Mouse (Mus musculus) layer of hippocampus, adult 8-10 months (tissue): ENCODE results near the gene Faap100. TPM values are rescaled to one million over a fixed set of nuclear protein-coding genes. Genes with fewer than 3 reads are reported as not detected.

ENCODE experiments used
- DNase-seq, 2 experiments: peaks; one replicate each; pipeline ENCODE4 v3.0.0; 2022; ENCODE audit warnings: low spot score in 2 of 2
- total RNA-seq, 4 experiments: library from RNA; stranded (reverse); gene quantifications; 2 replicates each; pipeline ENCODE4 v1.2.4; 2022

Gene Faap100
- total RNA-seq, 4 experiments from 2014 or later: 16.8 to 19.8 (median 18.7) TPM

GRCm38 (mm10) chr11:120376302-120377160 is 2.0 kb downstream of the Faap100 start:
- DNase-seq: no peak

DNA sequence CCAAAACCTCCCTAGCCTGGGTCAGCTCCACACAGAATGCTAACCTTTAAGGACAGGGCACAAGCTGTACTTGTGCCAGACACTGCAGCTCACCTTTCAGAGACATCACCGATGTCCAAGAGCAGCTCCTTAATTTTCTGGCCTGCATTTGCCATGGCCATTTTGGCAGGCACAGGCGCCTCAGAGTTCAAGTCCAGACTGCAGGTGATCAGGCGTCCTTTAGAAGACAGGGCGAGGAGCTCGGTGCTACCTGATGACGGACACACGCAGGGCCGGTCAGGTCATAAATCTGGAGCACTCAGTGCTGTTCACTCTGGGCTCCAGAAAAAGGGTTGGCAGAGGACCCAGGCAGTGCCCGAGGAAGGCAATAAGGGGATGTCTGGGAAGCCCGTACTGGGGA is 3.2 kb downstream of the Faap100 start:
- DNase-seq: no peak

DNA sequence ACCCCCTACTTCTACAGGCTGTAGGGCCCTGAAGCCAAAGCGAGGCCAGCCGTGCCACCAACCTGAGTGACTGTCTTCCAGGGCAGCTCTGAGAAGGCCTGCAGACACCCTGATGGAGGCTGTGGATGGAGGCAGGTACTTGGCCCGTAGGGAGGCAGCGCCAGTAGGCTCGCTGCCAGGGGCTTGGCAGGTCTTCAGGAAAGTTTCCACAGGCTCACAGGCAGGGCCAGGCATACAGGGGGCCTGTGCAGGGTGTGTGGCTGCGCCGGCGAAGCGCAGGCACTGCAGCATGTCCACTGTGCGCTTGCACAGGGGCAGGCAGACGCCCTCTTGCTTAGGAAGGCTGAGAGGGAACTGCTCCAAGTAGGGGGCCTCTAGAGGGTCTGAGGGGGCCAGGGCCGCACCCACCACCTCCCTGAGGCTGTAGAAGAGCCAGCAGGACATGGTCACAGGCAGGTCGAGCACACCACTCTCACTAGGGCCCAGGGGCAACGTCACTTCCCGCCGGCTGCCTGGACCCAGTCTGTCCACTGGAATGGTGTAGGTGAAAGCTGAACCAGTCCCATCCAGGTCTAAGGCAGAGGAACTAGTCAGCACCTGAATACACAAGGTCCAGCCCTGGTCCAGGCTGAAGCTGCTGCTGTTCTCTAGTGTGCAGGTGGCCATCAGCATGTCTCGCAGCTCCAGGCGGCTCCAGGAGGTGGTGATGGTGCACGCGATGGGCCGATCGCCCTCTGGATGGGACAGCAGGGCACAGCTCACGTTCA is 4.6 kb downstream of the Faap100 start:
- DNase-seq: no peak

DNA sequence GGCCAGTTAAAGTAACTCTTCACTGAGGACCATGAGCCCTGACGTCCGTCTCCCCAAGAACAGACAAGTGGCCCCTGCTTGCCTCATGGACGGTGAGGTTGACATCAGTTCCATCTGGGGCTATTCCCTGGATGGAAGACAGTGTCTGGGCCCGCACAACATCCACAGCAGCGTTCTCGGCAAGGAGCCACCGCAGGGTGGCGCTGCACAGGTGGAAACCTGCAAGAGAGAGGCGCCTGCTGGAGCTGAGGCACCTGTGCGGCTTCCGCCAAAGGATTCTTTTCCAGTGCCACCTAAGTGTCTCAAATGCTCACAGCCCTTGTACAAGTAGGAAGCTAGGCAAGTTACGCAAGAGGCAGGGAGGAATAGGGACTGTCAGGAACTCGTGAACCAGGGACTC is 5.5 kb downstream of the Faap100 start:
- DNase-seq: no peak

DNA sequence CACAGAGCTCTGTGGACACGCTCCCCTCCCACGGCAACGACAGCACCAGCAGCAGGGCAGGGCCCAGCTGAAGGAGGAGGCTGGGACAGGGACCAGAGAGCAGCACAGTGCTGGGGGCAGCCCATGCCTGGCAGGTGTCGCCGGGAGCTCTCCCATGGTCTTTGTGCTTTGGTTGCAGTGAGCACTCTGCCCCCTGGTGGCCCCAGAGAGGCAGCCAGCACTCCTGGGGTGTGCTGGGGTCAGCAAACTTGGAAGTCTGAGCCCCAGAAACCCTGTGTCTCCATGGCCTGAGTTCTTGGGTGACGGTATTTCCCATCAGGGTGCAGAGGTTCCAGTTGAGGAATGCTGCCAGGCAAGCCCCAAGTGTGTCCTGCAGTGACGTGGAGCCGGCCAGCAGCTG is 8.9 kb downstream of the Faap100 start:
- DNase-seq: peak in 1 of 2 experiments; percentile 57

DNA sequence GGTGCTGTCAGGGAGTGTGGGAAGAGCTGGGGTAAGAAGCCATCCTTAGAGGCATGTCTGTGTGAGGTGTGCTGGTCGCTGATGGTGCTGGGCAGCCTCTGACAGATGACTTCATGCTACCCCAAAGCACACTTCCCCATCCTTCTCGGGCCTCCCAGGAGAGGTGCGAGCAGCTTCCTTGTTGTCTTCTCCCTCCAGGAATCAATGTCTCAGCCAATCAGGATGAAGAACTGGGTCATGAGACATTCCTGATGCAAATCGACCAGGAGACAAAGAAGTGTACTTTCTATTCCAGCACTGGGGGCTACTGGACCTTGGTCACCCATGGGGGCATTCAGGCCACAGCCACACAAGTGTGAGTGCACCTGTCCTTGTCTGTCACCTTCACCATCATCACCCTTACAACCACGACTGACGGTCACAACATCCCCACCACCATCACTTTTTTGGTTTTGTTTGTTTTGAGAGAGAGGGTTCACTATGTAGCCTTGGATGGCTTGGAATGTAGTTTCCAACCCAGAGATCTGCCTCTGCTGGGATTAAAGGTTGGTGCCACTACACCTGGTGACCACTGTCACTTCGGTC is 12.0 kb downstream of the Faap100 start:
- no peak for DNase-seq

DNA sequence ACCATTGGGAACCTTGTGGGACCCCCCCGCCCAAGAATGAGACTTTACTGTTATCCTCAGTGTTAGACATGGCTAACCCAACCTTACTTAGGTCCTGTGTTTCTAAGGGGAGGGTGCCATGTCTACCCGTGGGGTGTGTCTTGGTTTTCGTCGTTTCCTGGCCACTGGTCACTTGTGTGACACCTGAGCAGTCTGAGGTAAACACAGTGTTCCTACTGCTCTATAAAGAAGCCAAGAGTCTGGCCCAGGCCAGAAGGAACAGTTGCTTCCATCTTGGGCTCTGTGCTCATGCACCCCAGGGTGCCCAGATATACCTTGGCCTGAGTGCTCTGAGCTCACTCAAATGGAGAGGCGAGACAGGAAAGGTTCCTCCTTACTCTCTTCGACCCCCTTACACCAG is 15.7 kb downstream of the Faap100 start:
- no peak for DNase-seq

DNA sequence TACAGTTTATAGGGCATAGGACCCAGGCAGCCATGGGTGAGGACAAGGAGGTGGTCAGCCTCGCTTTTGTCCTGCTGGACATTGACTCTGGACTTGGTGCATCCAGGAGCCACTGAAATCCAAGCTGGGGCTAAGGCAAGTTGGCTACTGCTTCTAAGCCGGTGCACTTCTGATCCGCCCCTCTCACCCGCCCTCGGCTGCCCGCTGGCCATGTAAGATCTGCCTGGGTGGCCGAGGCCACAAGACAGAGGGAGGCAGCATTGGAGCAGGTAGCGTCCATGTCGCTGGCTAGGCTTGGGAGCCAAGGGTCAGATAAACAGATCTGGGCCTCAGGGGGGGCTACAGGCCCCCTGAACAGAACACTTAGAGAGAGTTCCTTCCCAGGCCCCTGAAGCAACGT is 17.3 kb downstream of the Faap100 start, which contains the start of gene Fscn2:
Fscn2 (plus strand) TSS at position 240 of the 400 bp plus-strand sequence.
- no peak for DNase-seq

DNA sequence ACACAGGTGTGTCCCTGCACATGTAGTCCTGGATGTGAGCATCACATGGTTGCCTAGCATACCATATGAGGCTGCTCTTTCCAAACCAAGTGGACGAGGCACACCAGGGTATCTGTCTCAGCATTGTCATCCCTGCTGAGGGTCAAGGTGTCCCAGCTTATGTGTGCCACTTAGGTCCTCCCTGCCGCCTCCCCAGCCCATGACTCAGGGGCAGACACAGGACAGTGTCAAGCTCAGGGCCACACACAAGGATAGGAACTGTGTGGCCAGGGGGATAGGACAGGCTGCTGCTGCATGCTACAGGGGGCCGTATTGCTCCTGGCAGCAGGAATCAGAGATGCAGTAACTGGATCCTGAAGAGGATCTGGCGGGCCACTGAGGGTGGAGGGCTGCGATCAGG is 17.8 kb downstream of the Faap100 start:
- DNase-seq: no peak

- no peak for DNase-seq
Measured at GRCm38 (mm10) chr11:120360062-120360461, 18.5 kb downstream of the Faap100 start.

DNA sequence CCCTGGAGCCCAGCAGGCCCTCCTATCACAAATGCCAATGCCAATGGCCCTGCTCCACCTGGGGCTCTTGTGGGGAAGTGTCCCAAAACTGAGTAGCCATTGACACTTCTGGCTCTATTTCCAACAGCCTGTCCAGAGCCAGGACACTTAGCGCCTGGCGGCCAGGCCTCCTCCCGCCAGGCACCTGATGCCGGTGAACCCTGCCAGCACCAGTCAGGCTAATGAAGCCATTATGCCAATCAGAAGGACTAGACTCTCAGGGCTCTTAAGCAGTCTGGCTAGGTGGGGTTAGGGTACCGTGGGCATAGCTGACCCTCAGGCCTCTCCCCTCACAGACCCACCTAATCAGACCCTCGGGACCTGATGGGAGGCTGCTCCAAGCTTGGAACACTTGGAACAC is 19.2 kb downstream of the Faap100 start:
- no peak for DNase-seq

- DNase-seq: peak; percentile 85 to 86
Measured at GRCm38 (mm10) chr11:120357791-120358401, 20.7 kb downstream of the Faap100 start.

DNA sequence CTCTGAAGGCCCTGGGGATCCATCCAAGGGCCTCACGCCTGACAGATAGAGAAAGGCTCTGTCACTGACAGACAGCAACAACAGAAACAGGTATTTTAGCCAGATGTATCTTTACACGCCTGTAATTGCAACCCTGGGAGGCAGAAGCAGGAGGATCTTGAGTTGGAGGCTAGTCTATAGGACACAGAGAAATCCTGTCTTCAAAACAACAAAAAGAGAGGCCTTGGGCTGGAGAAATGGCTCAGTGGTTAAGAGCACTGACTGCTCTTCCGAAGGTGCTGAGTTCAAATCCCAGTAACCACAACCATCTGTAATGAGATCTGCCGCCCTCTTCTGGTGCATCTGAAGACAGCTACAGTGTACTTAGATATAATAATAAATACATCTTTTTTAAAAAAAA is 21.7 kb downstream of the Faap100 start:
- no peak for DNase-seq

DNA sequence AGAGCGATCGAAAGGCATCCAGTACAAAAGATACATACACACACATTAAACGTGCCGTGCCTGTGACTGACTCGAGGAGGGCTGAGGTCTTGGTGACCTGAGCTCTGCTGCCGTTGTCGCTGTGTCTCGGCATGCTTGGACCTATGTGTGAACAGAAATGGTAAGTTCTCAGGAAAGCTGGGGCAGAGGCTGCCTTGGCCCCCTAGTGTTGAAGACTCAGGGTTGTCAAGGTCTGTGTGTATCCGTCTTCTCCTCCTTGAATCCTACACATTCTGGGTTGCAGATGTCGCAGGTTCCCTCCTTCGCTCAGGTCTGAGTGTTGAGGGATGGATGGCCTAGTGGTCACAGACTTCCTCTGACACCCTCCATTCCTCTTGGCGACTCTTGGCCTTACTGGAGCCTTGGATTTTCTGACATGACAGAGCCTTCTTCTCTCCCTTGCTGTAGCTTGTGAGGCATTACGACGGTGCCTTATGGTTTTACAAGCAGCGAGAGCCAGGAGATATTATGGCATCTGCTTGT is 22.2 kb downstream of the Faap100 start:
- no peak for DNase-seq

GRCm38 (mm10) chr11:120355277-120356039 is 23.1 kb downstream of the Faap100 start:
- no peak for DNase-seq

DNA sequence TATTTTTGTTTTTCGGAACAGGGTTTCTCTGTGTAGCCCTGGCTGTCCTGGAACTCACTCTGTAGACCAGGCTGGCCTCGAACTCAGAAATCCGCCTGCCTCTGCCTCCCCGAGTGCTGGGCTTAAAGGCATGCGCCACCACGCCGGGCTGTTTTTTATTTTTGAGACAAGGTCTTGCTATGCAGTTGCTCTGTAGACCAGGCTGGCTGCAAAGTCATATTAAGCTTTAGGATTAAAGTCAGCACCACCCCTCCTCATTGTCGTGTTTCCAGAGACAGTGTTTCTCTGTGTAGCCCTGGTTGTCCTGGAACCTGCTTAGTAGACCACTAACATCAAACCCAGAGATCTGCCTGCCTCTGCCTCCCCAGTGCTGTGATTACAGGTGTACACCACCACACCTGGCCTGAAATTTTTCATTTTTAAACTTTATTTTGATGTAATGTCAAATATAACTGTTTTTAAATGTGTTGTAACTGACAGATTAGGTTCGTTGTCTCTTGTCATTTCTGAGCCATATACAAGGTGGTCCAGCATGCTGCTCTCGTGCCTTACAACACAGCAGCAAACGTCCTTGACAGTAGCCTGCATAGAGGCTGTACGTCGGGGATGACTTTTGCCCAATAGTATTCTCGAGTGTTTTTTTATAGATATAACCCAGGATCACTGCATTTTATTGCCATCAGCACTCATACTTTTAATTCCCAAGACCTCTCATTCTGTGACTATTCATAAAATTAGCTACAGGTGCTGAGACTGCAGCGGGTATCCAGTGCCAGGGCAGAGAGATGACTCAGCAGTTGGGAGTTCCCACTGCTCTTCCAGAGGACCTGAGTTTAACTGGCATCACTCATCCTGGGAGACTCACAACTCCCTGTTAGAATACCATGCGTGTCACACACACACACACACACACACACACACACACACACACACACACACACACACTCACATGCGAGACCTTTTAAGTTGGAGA is 24.0 kb downstream of the Faap100 start:
- no peak for DNase-seq

- no peak for DNase-seq
Measured at GRCm38 (mm10) chr11:120353500-120354303, 24.9 kb downstream of the Faap100 start.

DNA sequence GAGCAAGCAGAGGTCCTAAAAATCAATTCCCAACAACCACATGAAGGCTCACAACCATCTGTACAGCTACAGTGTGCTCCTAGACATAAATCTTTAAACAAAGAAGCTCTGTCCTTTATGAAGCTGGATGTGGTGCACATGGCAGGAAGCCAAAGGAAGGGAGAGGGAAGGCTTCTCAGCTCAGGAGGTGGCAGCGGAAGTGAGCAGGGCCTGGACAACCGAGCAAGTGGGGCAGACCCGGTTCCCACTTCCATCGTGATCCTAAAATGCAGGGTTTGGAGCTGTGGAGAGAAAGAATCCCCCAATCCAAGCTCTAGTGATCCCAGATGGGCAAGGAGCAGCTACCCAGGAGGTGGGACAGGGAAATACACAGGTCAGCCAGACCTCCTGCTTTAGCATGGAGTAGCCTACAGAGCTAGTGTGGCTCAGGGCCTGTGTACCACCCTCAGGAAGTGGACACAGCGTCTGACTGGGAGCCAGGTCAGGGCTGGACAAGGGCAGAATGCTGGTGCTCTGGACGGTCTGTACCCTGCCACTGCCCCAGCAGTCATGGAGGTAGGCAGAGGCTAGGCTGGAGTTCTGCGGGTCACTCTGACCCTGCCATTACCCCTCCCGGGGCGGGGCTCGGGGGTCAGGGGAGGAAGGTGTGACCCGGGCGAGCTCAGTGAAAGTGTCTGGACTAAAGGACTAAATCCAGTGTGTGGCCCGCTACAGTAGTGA is 25.8 kb downstream of the Faap100 start:
- peak in 1 of 2 experiments; percentile 19 for DNase-seq
